Mouse (Mus musculus): ENCODE measurements around the gene Ush1g. TPM values are rescaled to one million over a fixed set of nuclear protein-coding genes. Genes with fewer than 3 reads are reported as not detected.

Ush1g gene
- 0.09 and 0.14 TPM in 2 replicates for polyA plus RNA-seq (2015; fragmentation: Nextera tagmentation; extraction: Ambion mirVana)

DNA sequence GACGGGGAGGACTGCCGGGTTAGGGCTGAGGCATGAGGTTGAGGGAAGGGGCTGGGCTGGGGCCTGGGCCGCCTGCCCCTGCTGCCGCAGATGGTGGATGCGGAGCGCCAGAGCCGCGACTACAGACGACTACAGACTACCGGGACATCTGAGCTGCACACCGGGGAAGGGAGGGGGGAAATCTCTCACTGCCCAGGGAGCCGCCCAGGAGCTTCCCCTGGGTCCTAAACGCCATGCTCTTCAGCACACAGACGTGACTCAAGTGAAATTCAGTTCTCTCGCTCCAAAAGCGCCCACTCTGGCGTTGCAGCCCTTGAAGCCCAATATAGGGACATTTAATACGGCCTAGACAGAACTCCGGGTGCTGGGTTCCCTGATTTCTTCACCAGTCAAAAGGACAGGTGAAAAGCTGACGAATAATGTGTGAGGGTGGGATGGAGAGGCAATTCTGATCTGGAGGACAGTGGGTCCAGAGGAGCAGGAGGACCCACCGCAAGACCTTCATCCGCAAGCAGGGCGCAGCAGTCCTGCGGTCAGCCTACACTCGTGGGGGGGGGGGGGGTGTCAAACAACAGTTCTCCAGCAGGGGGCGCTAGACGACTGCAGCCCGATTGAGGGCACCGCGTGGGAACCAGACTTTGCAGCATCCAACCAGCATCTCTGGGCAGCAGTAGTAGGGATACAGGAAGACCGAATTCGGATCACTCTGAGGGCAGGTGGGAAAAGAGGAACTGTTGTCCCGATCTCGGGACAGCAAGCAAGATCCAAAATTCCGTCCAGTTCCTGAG is at the start of gene Ush1g:
Ush1g (minus strand) TSS at position 136 of the 788 bp plus-strand sequence.
- Histone ChIP-seq H3K9ac (replicated peaks) (no peak within 1 kb of the TSS), H3K27ac (replicated peaks) (no peak within 1 kb of the TSS), H3K4me2 (peak within 1 kb of the TSS; percentile 38), H3K4me3 (replicated peaks) (peak within 1 kb of the TSS; percentile 18; the same call in 1 of the 2 replicates), H3K9me3 (replicated peaks) (no peaks in the 10 kb centered on the region), H3K36me3 (no peaks in the 10 kb centered on the region), H3K4me1 (peaks cover 38% of the 10 kb centered on the region), H3K27me3 (replicated peaks) (peaks cover 93% of the 10 kb centered on the region)
- WGBS = 5% methylated on average over 35 of the region's 35 CpGs
- peak; percentile 55; the same call in 1 of the 2 replicates for ATAC-seq (ENCODE audit: low FRiP score)

- Histone ChIP-seq H3K4me2 (no peak overlapping the region), H3K4me1 (peaks cover 25% of the 10 kb centered on the region), H3K36me3 (no peaks in the 10 kb centered on the region), H3K27ac (replicated peaks) (no peak overlapping the region), H3K27me3 (replicated peaks) (peaks cover 19% of the 10 kb centered on the region), H3K4me3 (replicated peaks) (no peak overlapping the region), H3K9me3 (replicated peaks) (no peaks in the 10 kb centered on the region), H3K9ac (replicated peaks) (no peak overlapping the region)
- WGBS = 47% methylated on average over 8 of the region's 8 CpGs
- no peak for ATAC-seq (ENCODE audit: low FRiP score)
Observed at GRCm38 (mm10) chr11:115371354-115371753, 49.5 kb upstream of the Ush1g start.

DNA sequence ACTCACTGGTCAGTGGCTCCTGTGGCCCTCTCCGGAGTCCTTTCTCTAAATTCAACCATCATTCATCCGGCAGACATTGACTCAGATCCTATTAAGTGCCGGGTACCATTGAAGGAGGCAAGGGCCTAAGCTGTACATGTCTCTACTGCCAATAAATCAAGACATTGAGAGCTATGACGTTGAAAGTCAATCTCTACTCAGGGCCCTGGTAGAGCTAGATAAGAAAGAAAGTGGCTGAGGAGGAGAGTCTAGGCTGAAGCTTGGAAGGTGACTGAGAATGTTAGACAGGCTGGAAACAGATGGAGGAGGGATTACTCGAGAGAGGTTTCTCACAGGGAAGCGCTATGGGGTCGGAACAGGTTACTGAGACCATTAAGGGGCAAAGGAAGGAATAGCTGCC is 48.5 kb upstream of the Ush1g start:
- Histone ChIP-seq H3K27ac (replicated peaks) (no peak overlapping the region), H3K9me3 (replicated peaks) (no peaks in the 10 kb centered on the region), H3K27me3 (replicated peaks) (peaks cover 10% of the 10 kb centered on the region), H3K4me3 (replicated peaks) (no peak overlapping the region), H3K4me1 (peaks cover 35% of the 10 kb centered on the region), H3K4me2 (no peak overlapping the region), H3K36me3 (no peaks in the 10 kb centered on the region), H3K9ac (replicated peaks) (no peak overlapping the region)
- no peak for ATAC-seq (ENCODE audit: low FRiP score)
- WGBS = 50% methylated on average over 7 of the region's 7 CpGs

DNA sequence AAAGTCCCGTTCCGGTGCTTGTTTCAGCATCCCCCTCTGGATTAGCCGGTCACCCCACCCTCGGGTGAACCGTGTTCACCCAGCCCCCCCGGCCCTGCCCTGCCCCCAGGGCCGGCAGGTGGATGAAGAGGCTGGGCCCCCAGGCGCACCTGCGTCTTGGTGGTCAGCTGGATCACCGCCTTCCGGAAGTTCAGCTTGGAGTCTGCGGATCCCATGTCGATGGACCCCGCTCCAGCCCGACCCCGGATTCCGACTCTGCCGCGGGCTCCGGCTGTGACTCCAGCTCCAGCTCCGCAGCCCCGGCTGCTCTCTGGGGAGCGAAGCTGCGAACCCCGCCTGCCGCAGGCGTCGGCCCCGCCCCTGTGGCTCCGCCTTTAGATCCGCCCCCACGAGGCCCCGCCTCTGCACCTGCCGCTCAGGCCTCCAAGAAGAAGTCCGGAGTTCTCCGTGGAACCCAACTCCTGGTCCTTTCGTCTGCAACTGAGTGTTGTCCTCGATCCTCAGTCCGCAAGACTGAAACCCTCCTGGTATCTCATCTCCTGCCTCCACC is 45.6 kb upstream of the Ush1g start, which contains the start of gene Hid1:
Hid1 (minus strand) TSS at position 362 of the 550 bp plus-strand sequence.
- Histone ChIP-seq H3K4me1 (peaks cover 30% of the 10 kb centered on the region), H3K36me3 (no peaks in the 10 kb centered on the region), H3K27me3 (replicated peaks) (peaks cover 4% of the 10 kb centered on the region; the same call in 1 of the 2 replicates), H3K4me2 (peak within 1 kb of the TSS; percentile 77), H3K4me3 (replicated peaks) (peak within 1 kb of the TSS; percentile 58), H3K9ac (replicated peaks) (peak within 1 kb of the TSS; percentile 82), H3K27ac (replicated peaks) (peak within 1 kb of the TSS; percentile 88), H3K9me3 (replicated peaks) (no peaks in the 10 kb centered on the region)
- 1% methylated on average over 39 of the region's 39 CpGs for WGBS
- peak; percentile 82 for ATAC-seq (ENCODE audit: low FRiP score)

- peak overlapping the region; percentile 88 for H3K27ac ChIP-seq (replicated peaks)
- H3K4me1 ChIP-seq = peaks cover 30% of the 10 kb centered on the region
- WGBS = 2% methylated on average over 26 of the region's 28 CpGs
- peak; percentile 82 for ATAC-seq (ENCODE audit: low FRiP score)
- H3K36me3 ChIP-seq = no peaks in the 10 kb centered on the region
- H3K9me3 ChIP-seq (replicated peaks) = no peaks in the 10 kb centered on the region
- H3K4me3 ChIP-seq (replicated peaks) = peak overlapping the region; percentile 58
- H3K27me3 ChIP-seq (replicated peaks) = 0 out of 2 replicates have a peak, but pooled peaks cover 4% of the 10 kb centered on the region
- H3K4me2 ChIP-seq = peak overlapping the region; percentile 77
- H3K9ac ChIP-seq (replicated peaks) = peak overlapping the region; percentile 82
Observed at GRCm38 (mm10) chr11:115366706-115367394, 45.0 kb upstream of the Ush1g start.

GRCm38 (mm10) chr11:115366039-115366705 is 44.3 kb upstream of the Ush1g start:
- peaks cover 30% of the 10 kb centered on the region for H3K4me1 ChIP-seq
- H3K27ac ChIP-seq (replicated peaks) = peak overlapping the region; percentile 88
- H3K4me3 ChIP-seq (replicated peaks) = peak overlapping the region; percentile 58
- H3K36me3 ChIP-seq = no peaks in the 10 kb centered on the region
- H3K4me2 ChIP-seq = peak overlapping the region; percentile 77
- ATAC-seq (ENCODE audit: low FRiP score) = peak; percentile 9; the same call in 1 of the 2 replicates
- H3K9me3 ChIP-seq (replicated peaks) = no peaks in the 10 kb centered on the region
- H3K27me3 ChIP-seq (replicated peaks) = 0 out of 2 replicates have a peak, but pooled peaks cover 4% of the 10 kb centered on the region
- 48% methylated on average over 7 of the region's 7 CpGs for WGBS
- peak overlapping the region; percentile 82 for H3K9ac ChIP-seq (replicated peaks)

GRCm38 (mm10) chr11:115364136-115364535 is 42.3 kb upstream of the Ush1g start:
- ATAC-seq (ENCODE audit: low FRiP score) = no peak
- 88% methylated on average over 3 of the region's 3 CpGs for WGBS

GRCm38 (mm10) chr11:115359726-115360125 is 37.9 kb upstream of the Ush1g start:
- H3K36me3 ChIP-seq = peaks cover 18% of the 10 kb centered on the region
- peak overlapping the region; percentile 63 for H3K27ac ChIP-seq (replicated peaks)
- WGBS = 58% methylated on average over 6 of the region's 6 CpGs
- H3K4me2 ChIP-seq = no peak overlapping the region
- H3K27me3 ChIP-seq (replicated peaks) = peaks cover 6% of the 10 kb centered on the region; the same call in 1 of the 2 replicates
- H3K9me3 ChIP-seq (replicated peaks) = no peaks in the 10 kb centered on the region
- no peak for ATAC-seq (ENCODE audit: low FRiP score)
- no peak overlapping the region for H3K9ac ChIP-seq (replicated peaks)
- peaks cover 23% of the 10 kb centered on the region for H3K4me1 ChIP-seq
- no peak overlapping the region for H3K4me3 ChIP-seq (replicated peaks)

More at GRCm38 (mm10) chr11:115364136-115364535, 42.3 kb upstream of the Ush1g start:
- Histone ChIP-seq H3K27ac (replicated peaks) (no peak overlapping the region), H3K4me1 (peaks cover 40% of the 10 kb centered on the region), H3K27me3 (replicated peaks) (0 out of 2 replicates have a peak, but pooled peaks cover 2% of the 10 kb centered on the region), H3K36me3 (no peaks in the 10 kb centered on the region), H3K9ac (replicated peaks) (no peak overlapping the region), H3K4me3 (replicated peaks) (no peak overlapping the region), H3K4me2 (no peak overlapping the region), H3K9me3 (replicated peaks) (no peaks in the 10 kb centered on the region)

- no peak for ATAC-seq (ENCODE audit: low FRiP score)
- peak overlapping the region; percentile 63 for H3K27ac ChIP-seq (replicated peaks)
- H3K9ac ChIP-seq (replicated peaks) = peak overlapping the region; percentile 7; the same call in 1 of the 2 replicates
- no peak overlapping the region for H3K4me2 ChIP-seq
- H3K9me3 ChIP-seq (replicated peaks) = no peaks in the 10 kb centered on the region
- H3K27me3 ChIP-seq (replicated peaks) = peaks cover 6% of the 10 kb centered on the region; the same call in 1 of the 2 replicates
- 33% methylated on average over 3 of the region's 3 CpGs for WGBS
- peaks cover 22% of the 10 kb centered on the region for H3K4me1 ChIP-seq
- no peak overlapping the region for H3K4me3 ChIP-seq (replicated peaks)
- peaks cover 18% of the 10 kb centered on the region for H3K36me3 ChIP-seq
Observed at GRCm38 (mm10) chr11:115359293-115359692, 37.5 kb upstream of the Ush1g start.

DNA sequence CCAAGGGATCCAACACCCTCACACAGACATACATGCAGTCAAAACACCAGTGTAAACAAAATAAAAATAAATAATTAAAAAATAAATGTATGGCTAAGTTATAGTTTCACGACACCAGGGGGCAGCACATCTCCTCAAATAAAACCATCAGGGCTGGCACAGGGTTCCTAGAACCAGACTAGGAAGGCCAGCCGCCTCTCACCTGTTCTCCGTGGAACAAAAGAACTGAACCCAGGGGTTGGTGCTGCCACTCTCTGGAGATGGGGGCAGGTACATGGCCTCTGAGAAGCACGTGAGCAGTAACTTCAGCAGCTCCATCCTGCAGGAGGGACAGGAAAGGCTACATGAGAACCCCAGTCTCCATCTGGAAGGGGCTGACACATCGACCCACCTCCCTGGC is 36.6 kb upstream of the Ush1g start:
- Histone ChIP-seq H3K9ac (replicated peaks) (0 out of 2 replicates have a peak overlapping the region, but pooled peaks have one; percentile 7), H3K4me1 (peaks cover 18% of the 10 kb centered on the region), H3K27me3 (replicated peaks) (peaks cover 6% of the 10 kb centered on the region; the same call in 1 of the 2 replicates), H3K27ac (replicated peaks) (peak overlapping the region; percentile 63), H3K4me3 (replicated peaks) (no peak overlapping the region), H3K36me3 (peaks cover 21% of the 10 kb centered on the region), H3K9me3 (replicated peaks) (no peaks in the 10 kb centered on the region), H3K4me2 (no peak overlapping the region)
- WGBS = 17% methylated on average over 5 of the region's 5 CpGs
- ATAC-seq (ENCODE audit: low FRiP score) = peak; percentile 45; the same call in 1 of the 2 replicates

- ATAC-seq (ENCODE audit: low FRiP score) = peak; percentile 28; the same call in 1 of the 2 replicates
- peaks cover 61% of the 10 kb centered on the region for H3K36me3 ChIP-seq
- peaks cover 8% of the 10 kb centered on the region for H3K4me1 ChIP-seq
- no peaks in the 10 kb centered on the region for H3K9me3 ChIP-seq (replicated peaks)
- H3K27me3 ChIP-seq (replicated peaks) = peaks cover 7% of the 10 kb centered on the region; the same call in 1 of the 2 replicates
- no peak overlapping the region for H3K4me2 ChIP-seq
- no peak overlapping the region for H3K9ac ChIP-seq (replicated peaks)
- no peak overlapping the region for H3K4me3 ChIP-seq (replicated peaks)
- WGBS = 8% methylated on average over 8 of the region's 8 CpGs
- H3K27ac ChIP-seq (replicated peaks) = no peak overlapping the region
Observed at GRCm38 (mm10) chr11:115354183-115354582, 32.3 kb upstream of the Ush1g start.

Measured in neural tube, embryonic 15.5 days (tissue).